In genomic region chr12:100421538-100421937, GRCm38 (mm10) we compare ENCODE assay signal across 8 mouse cellular contexts.
A peak's percentile ranks its signal among the peaks of the same experiment; 100 is the strongest.
DNase-seq lines count a peak whose midpoint lies in the region; ATAC-seq lines count a peak whose summit lies in the region.

No protein-coding gene starts in this region.

- H3K27me3 ChIP-seq in neural tube, embryonic 11.5 days (ENCODE audit: control insufficient read depth, insufficient read depth, low read length): no peaks in the 10 kb centered on the region
- H3K27me3 ChIP-seq in lung, embryonic 16.5 days (ENCODE audit: control insufficient read depth, insufficient read depth, low read depth, low read length): no peaks in the 10 kb centered on the region

- H3K9ac ChIP-seq in neural tube, embryonic 11.5 days (ENCODE audit: low read length): no peak overlapping the region
- H3K9ac ChIP-seq in lung, embryonic 16.5 days (ENCODE audit: low read length): no peak overlapping the region

- H3K9me3 ChIP-seq in neural tube, embryonic 11.5 days (ENCODE audit: control insufficient read depth, low read length): no peaks in the 10 kb centered on the region
- H3K9me3 ChIP-seq in lung, embryonic 16.5 days (ENCODE audit: control insufficient read depth, low read length): no peaks in the 10 kb centered on the region

- no peak overlapping the region for H3K4me2 ChIP-seq in neural tube, embryonic 11.5 days (ENCODE audit: low read depth)
- no peak overlapping the region for H3K4me2 ChIP-seq in lung, embryonic 16.5 days (ENCODE audit: low read depth, low read length)

- no peaks in the 10 kb centered on the region for H3K36me3 ChIP-seq in neural tube, embryonic 11.5 days (ENCODE audit: control insufficient read depth, insufficient read depth, low read length)
- H3K36me3 ChIP-seq in lung, embryonic 16.5 days (ENCODE audit: control insufficient read depth, insufficient read depth, low read length): no peaks in the 10 kb centered on the region

- no peak overlapping the region for H3K4me3 ChIP-seq in neural tube, embryonic 11.5 days (ENCODE audit: low read depth, low read length)
- H3K4me3 ChIP-seq in lung, embryonic 16.5 days (ENCODE audit: low read length): no peak overlapping the region

- peak; percentile 35 for DNase-seq in neural tube, embryonic 11.5 days (ENCODE audit: low spot score)
- no peak for DNase-seq in neural tube, embryonic 10.5 days (ENCODE audit: extremely low spot score, low spot score)
- DNase-seq in adrenal gland, postnatal 25 days: peak; percentile 16
- peak; percentile 58 for DNase-seq in embryo, embryonic 10.5 days (ENCODE audit: low spot score)
- peak; percentile 53 for DNase-seq in right cerebral cortex, postnatal 25 days
- no peak for DNase-seq in ovary, postnatal 36 days (ENCODE audit: low spot score)

- WGBS in neural tube, embryonic 11.5 days: 61% methylated on average over 6 of the region's 6 CpGs
- WGBS in lung, embryonic 16.5 days: 61% methylated on average over 6 of the region's 6 CpGs

- no peak overlapping the region for H3K27ac ChIP-seq in neural tube, embryonic 11.5 days (ENCODE audit: low read depth, low read length)
- no peak overlapping the region for H3K27ac ChIP-seq in lung, embryonic 16.5 days (ENCODE audit: low read length)

- no peak for ATAC-seq in neural tube, embryonic 11.5 days (ENCODE audit: insufficient read depth, low FRiP score, low TSS enrichment)
- peak; percentile 74 to 81 for ATAC-seq in hematopoietic stem cell, adult 5-6 weeks (replicated peaks in 1 of 2; ENCODE audit: insufficient read depth in 1 of 2, low FRiP score in 2 of 2, low TSS enrichment in 1 of 2, low read depth in 1 of 2, poor library complexity in 2 of 2, severe bottlenecking in 2 of 2)
- peak; percentile 65 for ATAC-seq in lung, embryonic 16.5 days (ENCODE audit: low read depth)

- H3K4me1 ChIP-seq in neural tube, embryonic 11.5 days (ENCODE audit: control insufficient read depth, insufficient read depth, low read length): no peaks in the 10 kb centered on the region
- H3K4me1 ChIP-seq in lung, embryonic 16.5 days (replicated peaks; ENCODE audit: control insufficient read depth, insufficient read depth, low read length): peaks cover 5% of the 10 kb centered on the region; the same call in 1 of the 2 replicates

Comparison
In these comparisons a context has a peak if more than half of its experiments do, and no peak if none do; other contexts are left out.
1. DNase-seq: peak in neural tube, embryonic 11.5 days (single experiment), adrenal gland, postnatal 25 days (single experiment), embryo, embryonic 10.5 days (single experiment) and right cerebral cortex, postnatal 25 days (single experiment); none in neural tube, embryonic 10.5 days (single experiment) and ovary, postnatal 36 days (single experiment).